Mouse (Mus musculus): ENCODE measurements around the gene Dmkn.

GRCm38 (mm10) chr7:30728214-30728613 is 35.3 kb upstream of the Dmkn start:
- TF ChIP-seq POLR2A (IDR thresholded peaks at IDR 0.05; ENCODE audit: borderline replicate concordance, control insufficient read depth, low read depth, low read length): no peak
- no peak for TF ChIP-seq CTCF (IDR thresholded peaks at IDR 0.05; ENCODE audit: control insufficient read depth, insufficient read depth, low read length)
